Mouse (Mus musculus) heart, postnatal 0 days (tissue): ENCODE measurements around the gene Arid3a.

ENCODE experiments used
- CTCF ChIP-seq: IDR thresholded peaks from 2 replicates; pipeline ENCODE4 v1.5.1; 2016; ENCODE audit warnings: antibody characterized with exemption, control low read depth, low read depth
- EP300 ChIP-seq: IDR thresholded peaks from 2 replicates; pipeline ENCODE4 v1.6.1; 2016; ENCODE audit warnings: antibody characterized with exemption, low read depth

GRCm38 (mm10) chr10:79958140-79958816 lies 31.4 kb downstream of the Arid3a start:
- TF ChIP-seq CTCF (peak; percentile 94), EP300 (no peak)
